Mouse (Mus musculus) myocyte (in vitro differentiated cells): ENCODE measurements around the gene Ddx19b. TPM values are rescaled to one million over a fixed set of nuclear protein-coding genes. Genes with fewer than 3 reads are reported as not detected.
A peak's percentile ranks its signal among the peaks of the same experiment; 100 is the strongest.

ENCODE experiments used
- H3K27me3 ChIP-seq: one replicate; pipeline ENCODE4 v1.6.1; 2011; ENCODE audit not compliant: control insufficient read depth, insufficient read depth, insufficient read length
- H3K36me3 ChIP-seq: one replicate; pipeline ENCODE4 v1.6.1; 2011; ENCODE audit not compliant: control insufficient read depth, insufficient read depth
- H3K4me2 ChIP-seq: one replicate; pipeline ENCODE4 v1.6.1; 2011; ENCODE audit warnings: low read depth, control low read depth
- H3K4me3 ChIP-seq: one replicate; pipeline ENCODE4 v1.5.1; 2011; ENCODE audit warnings: mild to moderate bottlenecking, control low read depth, moderate library complexity
- H3K79me2 ChIP-seq: one replicate; pipeline ENCODE4 v1.6.1; 2011; ENCODE audit not compliant: control insufficient read depth, insufficient read depth
- H3ac ChIP-seq: one replicate; pipeline ENCODE4 v1.6.1; 2011; ENCODE audit not compliant: control insufficient read depth, insufficient read length
- CEBPB ChIP-seq: IDR thresholded peaks from 2 replicates; pipeline ENCODE4 v1.6.1; 2011; ENCODE audit warnings: mild to moderate bottlenecking, moderate library complexity; ENCODE audit not compliant: poor library complexity, insufficient read depth, severe bottlenecking
- E2F4 ChIP-seq: IDR thresholded peaks from one replicate; pipeline ENCODE4 v1.6.1; 2011; ENCODE audit warnings: mild to moderate bottlenecking, control low read depth, moderate library complexity; ENCODE audit not compliant: insufficient read depth
- MAX ChIP-seq: IDR thresholded peaks from one replicate; pipeline ENCODE4 v1.6.1; 2011; ENCODE audit warnings: low read depth, mild to moderate bottlenecking, control low read depth
- MYOD1 ChIP-seq, 3 experiments: IDR thresholded peaks; one replicate each; pipeline ENCODE4 v1.6.1; 2011; ENCODE audit warnings: control low read depth in 2 of 3, low read depth in 2 of 3, mild to moderate bottlenecking in 2 of 3, moderate library complexity in 1 of 3; ENCODE audit not compliant: insufficient read length in 2 of 3, control insufficient read depth in 1 of 3
- MYOG ChIP-seq, 3 experiments: IDR thresholded peaks; one replicate each; pipeline ENCODE4 v1.6.1; 2011; ENCODE audit warnings: control low read depth in 2 of 3, low read depth in 2 of 3, mild to moderate bottlenecking in 2 of 3; ENCODE audit not compliant: insufficient read length in 2 of 3, control insufficient read depth in 1 of 3, insufficient read depth in 1 of 3
- POLR2A ChIP-seq: IDR thresholded peaks from one replicate; pipeline ENCODE4 v1.6.1; 2011; ENCODE audit warnings: low read depth, mild to moderate bottlenecking, control low read depth, moderate library complexity; ENCODE audit not compliant: insufficient read length
- POLR2AphosphoS2 ChIP-seq: IDR thresholded peaks from one replicate; pipeline ENCODE4 v1.6.1; 2011; ENCODE audit warnings: low read depth, control low read depth; ENCODE audit not compliant: insufficient read length
- REST ChIP-seq: IDR thresholded peaks from one replicate; pipeline ENCODE4 v1.6.1; 2011; ENCODE audit warnings: mild to moderate bottlenecking, control low read depth, moderate library complexity; ENCODE audit not compliant: insufficient read depth, insufficient read length
- SRF ChIP-seq: IDR thresholded peaks from one replicate; pipeline ENCODE4 v1.6.1; 2011; ENCODE audit warnings: low read depth; ENCODE audit not compliant: control insufficient read depth, insufficient read length
- TCF12 ChIP-seq: IDR thresholded peaks from one replicate; pipeline ENCODE4 v1.6.1; 2011; ENCODE audit warnings: mild to moderate bottlenecking, control low read depth; ENCODE audit not compliant: poor library complexity, insufficient read depth, severe bottlenecking
- TCF3 ChIP-seq: IDR thresholded peaks from one replicate; pipeline ENCODE4 v1.6.1; 2011; ENCODE audit warnings: low read depth, control low read depth; ENCODE audit not compliant: insufficient read length
- USF1 ChIP-seq: IDR thresholded peaks from one replicate; pipeline ENCODE4 v1.6.1; 2011; ENCODE audit warnings: low read depth, mild to moderate bottlenecking, control low read depth, moderate library complexity
- polyA plus RNA-seq: library from polyadenylated mRNA; unstranded; fragments of >200 nt; fragmentation: generic; extraction: Trizol; gene quantifications from one replicate; pipeline ENCODE4 v1.2.1, GENCODE M21; 2012; ENCODE audit warnings: missing spikeins

Gene Ddx19b
- polyA plus RNA-seq, 1 experiment: 5.9 TPM

DNA sequence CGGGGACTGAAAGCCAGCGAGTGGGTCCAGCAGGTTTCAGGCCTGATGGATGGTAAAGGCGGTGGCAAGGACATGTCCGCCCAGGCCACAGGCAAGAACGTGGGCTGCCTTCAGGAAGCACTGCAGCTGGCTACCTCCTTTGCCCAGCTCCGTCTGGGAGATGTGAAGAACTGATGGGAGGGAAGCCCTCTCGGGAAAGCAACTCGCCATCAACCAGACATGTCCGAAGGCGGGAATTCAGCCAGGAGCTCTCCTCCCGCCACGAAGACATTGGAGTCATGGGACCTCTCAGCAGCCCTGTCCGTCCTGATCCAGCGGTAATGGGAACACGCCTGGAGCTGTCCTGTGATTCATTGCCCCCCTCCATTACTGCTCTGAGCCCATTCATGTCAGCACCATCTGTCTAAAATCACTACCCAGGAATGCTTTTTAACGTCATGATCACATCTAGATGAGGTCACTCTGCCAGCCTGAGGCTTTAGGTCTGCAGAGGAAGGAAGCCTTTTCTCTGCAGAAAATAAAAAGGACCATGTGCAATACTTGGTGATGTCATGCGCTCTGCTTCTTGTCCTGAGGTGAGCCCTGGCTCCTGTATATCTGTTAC is 23.6 kb upstream of the Ddx19b start:
- TF ChIP-seq POLR2A: peak; percentile 11
- TF ChIP-seq MYOG (IDR thresholded peaks at IDR 0.05; ENCODE audit: control insufficient read depth in 1 of 3, insufficient read depth in 1 of 3, insufficient read length in 2 of 3, low read depth in 2 of 3): no peak
- peaks cover 48% of the 10 kb centered on the region for H3K36me3 ChIP-seq
- H3K4me3 ChIP-seq: no peak overlapping the region
- H3K79me2 ChIP-seq: peaks cover 11% of the 10 kb centered on the region
- H3K27me3 ChIP-seq: no peaks in the 10 kb centered on the region
- H3ac ChIP-seq: no peak overlapping the region
- H3K4me2 ChIP-seq: no peak overlapping the region

DNA sequence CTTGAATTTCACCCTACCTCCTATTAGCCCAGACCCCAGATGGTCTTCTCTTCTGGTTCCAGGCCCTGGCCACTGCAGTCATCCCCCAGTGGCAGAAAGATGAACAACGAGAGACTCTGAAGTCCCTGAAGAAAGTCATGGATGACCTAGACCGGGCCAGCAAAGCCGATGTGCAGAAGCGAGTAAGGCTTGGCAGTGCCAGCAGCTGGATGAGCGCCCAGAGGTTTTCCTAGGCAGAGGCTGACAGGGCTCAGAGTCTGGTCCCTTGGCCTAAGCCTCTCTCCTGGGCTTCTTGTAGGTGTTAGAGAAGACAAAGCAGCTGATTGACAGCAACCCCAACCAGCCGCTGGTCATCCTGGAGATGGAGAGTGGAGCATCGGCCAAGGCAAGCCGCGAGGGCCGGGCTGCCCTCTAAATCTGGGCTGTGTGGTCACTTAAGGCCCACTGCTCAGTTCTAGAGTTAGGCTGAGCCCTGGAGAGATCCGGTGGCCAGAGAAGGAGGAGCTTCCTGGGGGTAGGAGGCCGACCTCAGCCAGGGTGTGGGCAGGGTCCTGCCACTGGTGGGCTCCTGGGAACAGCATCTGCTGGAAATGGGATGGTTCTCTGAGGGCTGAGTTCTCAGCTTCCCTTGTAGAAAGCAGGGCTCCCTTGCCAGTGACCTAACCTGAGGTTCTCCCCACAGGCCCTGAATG is 22.4 kb upstream of the Ddx19b start:
- no peak overlapping the region for H3ac ChIP-seq

DNA sequence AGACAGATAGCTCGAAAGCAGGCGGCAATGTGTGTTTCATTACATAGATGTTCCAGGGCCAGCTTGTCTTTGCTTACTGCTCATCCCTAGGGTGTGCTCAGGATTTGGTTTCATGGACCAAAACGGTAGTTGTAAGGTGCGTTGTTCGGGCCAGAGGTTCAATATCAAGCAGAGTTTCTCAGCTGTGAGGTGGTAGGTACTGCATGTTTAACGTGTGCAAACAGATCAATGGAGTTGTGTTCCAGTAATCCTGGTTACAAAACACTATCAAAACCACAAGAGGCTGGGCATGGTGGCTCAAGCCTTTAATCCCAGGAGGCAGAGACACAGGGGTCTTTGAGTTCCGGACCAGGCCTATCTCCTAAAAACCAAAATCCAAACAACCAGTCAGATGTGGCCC is 17.6 kb upstream of the Ddx19b start:
- peaks cover 91% of the 10 kb centered on the region for H3K36me3 ChIP-seq
- no peak overlapping the region for H3K4me3 ChIP-seq
- TF ChIP-seq REST (no peak), MAX (no peak), MYOG (IDR thresholded peaks at IDR 0.05; ENCODE audit: control insufficient read depth in 1 of 3, insufficient read depth in 1 of 3, insufficient read length in 2 of 3, low read depth in 2 of 3) (no peak), MYOD1 (IDR thresholded peaks at IDR 0.05; ENCODE audit: control insufficient read depth in 1 of 3, insufficient read length in 2 of 3, low read depth in 2 of 3) (no peak), SRF (no peak), CEBPB (no peak), USF1 (no peak), E2F4 (no peak), TCF3 (no peak), TCF12 (no peak), POLR2AphosphoS2 (no peak), POLR2A (no peak)
- H3K27me3 ChIP-seq: no peaks in the 10 kb centered on the region
- no peak overlapping the region for H3ac ChIP-seq
- no peak overlapping the region for H3K4me2 ChIP-seq
- no peaks in the 10 kb centered on the region for H3K79me2 ChIP-seq

More for the DNA sequence above, 22.4 kb upstream of the Ddx19b start:
- peak; percentile 8 for TF ChIP-seq POLR2A
- TF ChIP-seq MAX: no peak
- no peak for TF ChIP-seq TCF12
- TF ChIP-seq MYOG (IDR thresholded peaks at IDR 0.05; ENCODE audit: control insufficient read depth in 1 of 3, insufficient read depth in 1 of 3, insufficient read length in 2 of 3, low read depth in 2 of 3): no peak
- no peak for TF ChIP-seq POLR2AphosphoS2
- TF ChIP-seq TCF3: no peak
- Histone ChIP-seq H3K36me3 (peaks cover 59% of the 10 kb centered on the region), H3K4me2 (no peak overlapping the region), H3K79me2 (peaks cover 11% of the 10 kb centered on the region), H3K27me3 (no peaks in the 10 kb centered on the region), H3K4me3 (no peak overlapping the region)

DNA sequence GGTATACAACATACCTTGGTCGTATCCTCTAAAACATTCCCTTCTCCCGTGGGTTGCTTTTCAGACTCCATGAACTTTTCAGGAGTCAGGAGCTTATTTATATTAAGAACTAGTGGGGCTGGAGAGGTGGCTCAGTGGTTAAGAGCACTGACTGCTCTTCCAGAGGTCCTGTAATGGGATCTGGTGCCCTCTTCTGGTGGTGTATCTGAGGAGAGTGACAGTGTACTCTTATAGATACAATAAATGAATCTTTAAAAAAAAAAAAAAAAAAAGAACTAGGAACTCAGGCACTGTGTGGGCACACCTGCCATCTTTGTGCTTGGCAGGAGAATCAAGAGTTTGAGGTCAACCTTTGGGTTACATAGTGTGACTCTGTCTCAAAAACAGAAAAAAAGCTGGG is 17.1 kb upstream of the Ddx19b start:
- H3K79me2 ChIP-seq: no peaks in the 10 kb centered on the region
- TF ChIP-seq USF1 (no peak), TCF12 (no peak), REST (no peak), MYOG (IDR thresholded peaks at IDR 0.05; ENCODE audit: control insufficient read depth in 1 of 3, insufficient read depth in 1 of 3, insufficient read length in 2 of 3, low read depth in 2 of 3) (no peak), MAX (no peak), CEBPB (no peak), MYOD1 (IDR thresholded peaks at IDR 0.05; ENCODE audit: control insufficient read depth in 1 of 3, insufficient read length in 2 of 3, low read depth in 2 of 3) (no peak), TCF3 (no peak), SRF (no peak), E2F4 (no peak), POLR2A (no peak), POLR2AphosphoS2 (no peak)
- peaks cover 93% of the 10 kb centered on the region for H3K36me3 ChIP-seq
- H3K4me2 ChIP-seq: no peak overlapping the region
- no peak overlapping the region for H3K4me3 ChIP-seq
- H3K27me3 ChIP-seq: no peaks in the 10 kb centered on the region
- no peak overlapping the region for H3ac ChIP-seq

DNA sequence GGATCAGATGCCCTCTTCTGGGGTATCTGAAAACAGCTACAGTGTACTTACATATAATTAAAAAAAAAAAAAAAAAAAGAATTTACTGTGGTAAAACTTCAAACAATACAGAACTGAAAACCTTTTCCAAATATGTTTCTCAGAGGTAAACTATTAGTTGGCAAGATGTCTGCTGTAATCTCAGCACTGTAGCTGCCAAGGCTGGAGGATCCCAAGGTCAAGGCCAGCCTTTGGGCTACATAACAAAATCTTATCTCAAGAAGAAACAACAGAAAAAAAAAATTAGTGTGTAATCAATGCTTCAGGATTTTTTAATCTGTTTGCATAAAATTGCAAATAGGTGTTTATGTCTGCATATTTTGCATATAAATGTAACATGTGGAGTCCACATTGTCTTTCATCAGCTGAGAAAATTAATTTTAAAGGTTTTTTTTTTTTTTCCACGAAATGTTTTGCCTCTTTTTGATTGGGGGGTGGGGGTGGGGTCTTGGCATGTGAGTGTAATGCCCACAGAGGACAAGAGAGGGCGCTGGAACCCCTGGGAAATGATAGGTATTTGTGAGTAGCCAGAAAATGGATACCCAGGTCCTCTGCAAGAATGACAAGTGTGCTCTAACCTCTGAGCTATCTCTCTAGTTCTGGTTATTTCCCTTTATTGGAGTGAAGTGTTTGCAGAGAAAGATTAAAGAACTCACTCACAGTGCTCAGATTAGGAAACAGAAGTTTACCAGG is 12.6 kb upstream of the Ddx19b start:
- Histone ChIP-seq H3K4me2 (no peak overlapping the region), H3K27me3 (no peaks in the 10 kb centered on the region), H3K4me3 (no peak overlapping the region), H3K36me3 (peaks cover 91% of the 10 kb centered on the region), H3K79me2 (no peaks in the 10 kb centered on the region), H3ac (no peak overlapping the region)
- TF ChIP-seq MYOG (IDR thresholded peaks at IDR 0.05; ENCODE audit: control insufficient read depth in 1 of 3, insufficient read depth in 1 of 3, insufficient read length in 2 of 3, low read depth in 2 of 3): no peak
- TF ChIP-seq POLR2AphosphoS2: no peak
